Mouse (Mus musculus) left cerebral cortex, postnatal 25 days (tissue): Measurements from ENCODE around the gene Gm281. TPM values are rescaled to one million over a fixed set of nuclear protein-coding genes. Genes with fewer than 3 reads are reported as not detected.

ENCODE experiments used
- DNase-seq, 2 experiments: peaks; one replicate each; pipeline ENCODE4 v3.0.0; 2022; ENCODE audit warnings: low spot score in 2 of 2, mixed read lengths in 1 of 2
- intact Hi-C: fragments of 180-260 bp; cut with DNase I; formaldehyde crosslinking; loops from one replicate; pipeline ENCODE4 v1.15.1; 2025
- microRNA-seq, 2 experiments: library from miRNA; unstranded; fragments of <30 nt; microRNA quantifications; one replicate each; pipeline ENCODE4 v1.2.0; 2022
- total RNA-seq, 2 experiments: library from RNA; stranded (reverse); gene quantifications; 2 replicates each; pipeline ENCODE4 v1.2.3; 2021

Gene Gm281
- total RNA-seq, 2 experiments from 2014 or later: not detected

DNA sequence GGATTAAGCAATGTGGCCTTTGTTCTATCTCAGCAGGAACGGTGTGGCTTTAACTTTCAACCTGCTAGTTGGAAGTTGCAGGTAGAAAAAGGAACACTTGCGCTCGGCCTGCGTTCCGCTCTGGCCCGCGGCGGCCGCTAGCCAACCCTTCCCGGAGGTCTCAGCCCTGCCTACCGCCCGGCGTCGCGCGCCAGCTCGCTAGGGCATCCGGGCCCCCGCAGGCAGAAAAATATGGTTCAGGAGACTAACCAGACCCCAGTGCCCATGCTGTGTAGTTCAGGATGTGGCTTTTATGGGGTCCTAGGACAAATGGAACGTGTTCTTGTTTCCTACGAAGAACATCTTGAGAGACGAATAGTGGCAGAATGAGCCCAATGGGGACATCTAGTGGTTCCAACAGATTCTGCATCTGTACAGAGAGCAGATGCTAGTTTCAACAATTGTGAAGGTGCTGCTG is 12.6 kb downstream of the Gm281 start:
- DNase-seq: peak; percentile 73 to 86
- intact Hi-C loops: loop anchor here (1.0 to 5.0 kb wide), 2 partner anchors 442 to 544 kb away; no protein-coding TSS in a partner anchor

DNA sequence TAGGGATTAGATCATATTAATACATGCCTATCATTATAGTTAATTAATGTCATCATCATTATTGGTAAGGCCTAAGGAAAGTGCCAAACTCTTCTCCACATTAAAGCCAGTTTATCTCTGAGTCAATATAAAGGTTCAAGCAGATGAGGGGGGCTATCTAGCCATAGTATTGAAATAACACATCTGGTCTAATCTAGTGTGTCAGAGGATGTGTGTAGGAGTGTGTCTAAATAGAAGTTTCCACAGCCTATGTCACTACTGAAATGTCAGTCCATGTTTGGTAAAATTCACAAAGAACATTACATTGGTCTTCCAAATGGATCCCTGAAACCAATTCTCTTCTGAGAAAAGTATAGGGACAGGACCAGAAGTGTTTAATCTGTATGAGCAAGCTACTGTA is 19.1 kb downstream of the Gm281 start:
- intact Hi-C loops: no loop called here
- DNase-seq: no peak

- intact Hi-C loops: no loop called here
- DNase-seq: no peak
Observed at GRCm38 (mm10) chr14:13893748-13894147, 20.5 kb downstream of the Gm281 start.

DNA sequence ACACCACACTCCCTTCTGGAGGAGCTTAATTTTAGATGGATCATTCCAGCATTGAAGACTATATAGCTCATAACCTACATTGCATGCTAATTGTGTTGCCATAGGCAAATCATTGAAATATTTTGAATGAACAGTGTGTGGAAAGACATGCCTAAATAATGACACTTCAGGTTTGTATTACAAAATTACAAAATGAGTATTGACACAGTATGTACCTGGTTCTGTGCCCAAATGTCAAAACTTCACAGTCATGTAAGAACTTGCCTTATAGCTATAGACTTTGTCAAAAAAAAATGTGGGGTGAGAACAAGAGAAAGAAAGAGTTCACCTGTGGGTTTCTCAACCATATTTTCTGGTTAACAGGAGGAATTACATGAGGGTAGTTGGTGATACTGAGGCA is 52.9 kb downstream of the Gm281 start:
- intact Hi-C loops: no loop called here
- DNase-seq: no peak

DNA sequence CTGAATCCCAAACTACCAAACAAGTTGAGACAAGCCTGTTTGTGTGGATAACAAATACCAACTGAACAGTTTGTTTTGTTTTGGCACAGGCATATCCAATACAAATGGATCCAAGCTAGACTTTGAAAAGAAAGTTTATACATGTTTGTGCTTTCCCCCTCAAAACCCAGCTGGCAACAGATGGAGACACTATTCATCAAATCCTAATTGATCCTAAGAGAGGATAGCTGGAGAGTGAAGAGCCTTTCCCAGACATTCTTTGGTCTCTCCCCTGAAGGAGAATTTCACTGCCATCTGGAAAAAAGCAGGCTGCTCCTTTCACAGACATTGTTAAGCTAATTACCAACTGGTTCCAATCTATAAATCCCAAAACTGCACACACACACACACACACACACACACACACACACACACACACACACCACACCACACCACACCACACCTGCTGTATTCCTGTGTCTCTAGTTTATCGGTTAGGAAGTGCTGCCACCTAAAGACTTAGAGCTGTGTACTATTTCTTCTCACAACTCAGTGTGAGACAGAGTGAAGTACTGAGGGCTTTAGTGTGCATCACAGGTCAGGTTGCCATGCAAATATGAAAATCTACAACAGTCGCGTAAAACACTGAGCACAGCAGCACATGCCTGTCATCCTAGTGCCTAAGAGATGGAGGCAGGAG is 101.3 kb downstream of the Gm281 start:
- DNase-seq: peak; percentile 6
- intact Hi-C loops: loop anchor here (5.0 kb wide), 2 partner anchors 356 to 456 kb away; no protein-coding TSS in a partner anchor

DNA sequence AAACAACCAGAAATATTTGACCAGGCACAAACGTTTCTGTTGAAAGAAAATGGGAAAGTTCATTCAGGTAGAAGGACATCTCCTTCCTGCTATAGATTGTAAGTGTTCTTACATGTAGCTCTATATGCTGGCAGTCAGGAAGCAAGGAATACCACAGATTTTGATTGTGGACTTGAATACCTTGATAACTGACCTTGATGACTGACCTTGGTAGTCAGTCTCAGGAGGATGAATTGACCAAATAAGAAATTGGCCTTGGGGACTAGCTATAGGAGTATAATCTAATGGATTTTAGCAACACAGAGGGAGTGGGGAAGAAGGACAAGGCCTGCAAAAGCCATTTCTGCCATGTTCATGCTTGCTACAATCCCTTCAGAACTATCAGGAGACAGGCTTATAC is 123.8 kb downstream of the Gm281 start:
- no peak for DNase-seq
- intact Hi-C loops: no loop called here

DNA sequence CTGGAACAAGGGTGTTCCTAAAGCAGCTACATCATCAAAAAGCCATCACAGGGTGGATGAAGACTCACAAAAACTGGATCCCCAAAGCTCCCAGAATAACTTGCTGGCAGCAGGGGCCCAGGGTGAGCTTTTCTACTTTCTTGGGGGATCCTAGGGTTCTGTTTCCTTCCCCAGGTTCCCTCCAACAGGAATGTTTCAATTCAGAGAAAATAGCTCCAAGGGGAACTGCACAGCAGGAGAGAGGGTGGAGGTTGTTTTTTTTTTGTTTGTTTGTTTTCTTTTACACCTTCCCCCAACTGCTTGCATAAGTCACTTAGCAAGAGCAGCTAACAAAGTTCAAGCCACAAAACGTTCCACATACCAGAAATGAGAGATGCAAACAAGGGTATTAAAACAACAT is 124.3 kb downstream of the Gm281 start:
- intact Hi-C loops: no loop called here
- DNase-seq: no peak

GRCm38 (mm10) chr14:13782970-13783369 is 131.3 kb downstream of the Gm281 start:
- no peak for DNase-seq
- intact Hi-C loops: no loop called here

DNA sequence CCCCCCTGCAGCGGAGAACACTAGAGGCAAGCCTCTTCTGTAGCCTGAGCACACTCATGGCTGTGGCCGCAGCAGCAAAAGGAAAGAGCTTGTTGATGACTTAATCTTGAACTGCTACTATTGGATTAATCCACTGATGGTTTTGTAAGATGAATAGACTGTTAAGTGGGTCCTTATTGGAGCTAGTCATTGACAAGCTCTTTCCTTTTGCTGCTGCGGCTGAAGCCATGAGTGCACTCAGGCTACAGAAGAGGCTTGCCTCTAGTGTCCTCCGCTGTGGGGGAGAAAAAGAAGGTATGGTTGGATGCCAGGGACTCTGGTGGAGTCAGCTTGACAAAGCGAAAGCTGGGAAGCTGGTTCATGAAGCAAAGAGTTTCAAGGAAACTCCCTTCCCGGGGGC is 135.9 kb downstream of the Gm281 start:
- intact Hi-C loops: no loop called here
- no peak for DNase-seq

GRCm38 (mm10) chr14:13771163-13771562 is 143.1 kb downstream of the Gm281 start:
- intact Hi-C loops: no loop called here
- peak; percentile 1 to 2 for DNase-seq

GRCm38 (mm10) chr14:13770686-13771085 is 143.6 kb downstream of the Gm281 start:
- intact Hi-C loops: no loop called here
- peak; percentile 15 to 30 for DNase-seq

Small RNA genes lying within 50 kb of the gene (microRNA-seq; reads per million reads assigned to microRNA genes)
- gene Gm27506: 0 reads per million in 2 experiments

Other genes with a start within 250 kb of the Gm281 start
- gene Sntn, start 243.6 kb downstream of the Gm281 start, total RNA-seq: not detected
- gene Atxn7, start 47.0 kb upstream of the Gm281 start, total RNA-seq: 10 to 100 TPM; 23.3 to 25.1 TPM
- 100 to 1,000 TPM in 1 of 2 experiments, 10 to 100 TPM in 1; 96.9 to 101 TPM for gene Thoc7, start 47.4 kb upstream of the Gm281 start, total RNA-seq
- 100 to 1,000 TPM; 101 to 103 TPM for gene Psmd6, start 206.5 kb upstream of the Gm281 start, total RNA-seq